ENCODE assay signal across 21 mouse cellular contexts in genomic region chr6:126245431-126245830, GRCm38 (mm10).
DNase-seq lines count a peak whose midpoint lies in the region; ATAC-seq and TF ChIP-seq lines count a peak whose summit lies in the region.
"Had no signal": no experiment of that assay in that cellular context is flagged by ENCODE, and none has a peak within 500 bp of the region (broad histone marks: within the 10 kb centered on the region; RNA-seq: fewer than 3 reads in every experiment).

No protein-coding gene starts in this region.

- WGBS in kidney, embryonic 15.5 days, result 61% methylated on average over 3 of the region's 3 CpGs

- H3K4me3 ChIP-seq in kidney, embryonic 15.5 days (replicated peaks), result no peak overlapping the region
- H3K4me3 ChIP-seq: embryonic facial prominence, embryonic 12.5 days; hindbrain, embryonic 10.5 days; limb, embryonic 13.5 days; liver, embryonic 13.5 days; lung, embryonic 15.5 days; myocyte had no signal

- TF ChIP-seq CTCF in brain, embryonic 14.5 days (IDR thresholded peaks at IDR 0.05; ENCODE audit: borderline replicate concordance, extremely low read depth, insufficient read depth, insufficient read length), result no peak

- no peaks in the 10 kb centered on the region for H3K36me3 ChIP-seq in kidney, embryonic 15.5 days
- H3K36me3 ChIP-seq: embryonic facial prominence, embryonic 12.5 days; hindbrain, embryonic 10.5 days; limb, embryonic 13.5 days; liver, embryonic 13.5 days; lung, embryonic 15.5 days had no signal

- no peaks in the 10 kb centered on the region for H3K9me3 ChIP-seq in kidney, embryonic 15.5 days (replicated peaks)
- H3K9me3 ChIP-seq: embryonic facial prominence, embryonic 12.5 days; hindbrain, embryonic 10.5 days; limb, embryonic 13.5 days; liver, embryonic 13.5 days; lung, embryonic 15.5 days had no signal

- peak; percentile 17 for DNase-seq in kidney, adult 11 months
- no peak for DNase-seq in kidney, adult 18-20 months
- peak; percentile 28 for DNase-seq in brain, embryonic 14.5 days (ENCODE audit: low read depth)
- DNase-seq in retina, embryonic 14.5 days (ENCODE audit: low spot score), result peak; percentile 24
- no peak for DNase-seq in heart, postnatal 36 days
- no peak for DNase-seq in layer of hippocampus, adult 9-11 months
- DNase-seq: adrenal gland, adult 8-10 months; cerebellum, adult 11 months; gastrocnemius, postnatal 36 days; liver, embryonic 13.5 days; right cerebral cortex, postnatal 4 days had no signal

- no peak overlapping the region for H3K9ac ChIP-seq in kidney, embryonic 15.5 days
- H3K9ac ChIP-seq: embryonic facial prominence, embryonic 12.5 days; limb, embryonic 13.5 days; liver, embryonic 13.5 days; lung, embryonic 15.5 days had no signal

- no peak for TF ChIP-seq POLR2A in brain, embryonic 14.5 days (IDR thresholded peaks at IDR 0.05; ENCODE audit: borderline replicate concordance, extremely low read depth, insufficient read depth, insufficient read length, poor library complexity, severe bottlenecking)

- intact Hi-C loops in heart, postnatal 36 days (cut with DNase I), result no loop called here

- no peaks in the 10 kb centered on the region for H3K27me3 ChIP-seq in kidney, embryonic 15.5 days
- H3K27me3 ChIP-seq: embryonic facial prominence, embryonic 12.5 days; limb, embryonic 13.5 days; liver, embryonic 13.5 days; lung, embryonic 15.5 days had no signal

- peak overlapping the region; percentile 12; the same call in 1 of the 2 replicates for H3K4me2 ChIP-seq in kidney, embryonic 15.5 days
- H3K4me2 ChIP-seq: embryonic facial prominence, embryonic 12.5 days; limb, embryonic 13.5 days; liver, embryonic 13.5 days; lung, embryonic 15.5 days; midbrain, embryonic 11.5 days had no signal

- peak overlapping the region; percentile 78 for H3K27ac ChIP-seq in kidney, embryonic 15.5 days
- H3K27ac ChIP-seq: embryonic facial prominence, embryonic 12.5 days; hindbrain, embryonic 10.5 days; limb, embryonic 13.5 days; liver, embryonic 13.5 days; lung, embryonic 15.5 days; macrophage; stomach, postnatal 0 days had no signal

- ATAC-seq in kidney, embryonic 15.5 days (replicated peaks; ENCODE audit: low FRiP score), result peak; percentile 56; the same call in 1 of the 2 replicates
- ATAC-seq: forebrain, embryonic 16.5 days had no signal

- 0 out of 2 replicates have a peak, but pooled peaks cover 15% of the 10 kb centered on the region for H3K4me1 ChIP-seq in kidney, embryonic 15.5 days
- H3K4me1 ChIP-seq: embryonic facial prominence, embryonic 12.5 days; hindbrain, embryonic 10.5 days; limb, embryonic 13.5 days; liver, embryonic 13.5 days had no signal

Comparison
In these comparisons a context has a peak if more than half of its experiments do, and no peak if none do; other contexts are left out.
1. DNase-seq: peak in kidney, adult 11 months (single experiment), brain, embryonic 14.5 days (single experiment) and retina, embryonic 14.5 days (single experiment); none in kidney, adult 18-20 months (single experiment), heart, postnatal 36 days (0 of 2) and layer of hippocampus, adult 9-11 months (single experiment).